Mouse (Mus musculus) limb, embryonic 11.5 days (tissue): Measurements from ENCODE around the gene Gm17387. TPM values are rescaled to one million over a fixed set of nuclear protein-coding genes. Genes with fewer than 3 reads are reported as not detected.

Source experiments
- ATAC-seq: fragments of 200-750 bp; cut with Nextera tagmentation; 2 replicates; pipeline ENCODE4 v1.8.0; 2017; ENCODE audit warnings: low read depth; ENCODE audit not compliant: insufficient number of reproducible peaks, low FRiP score, low TSS enrichment
- DNase-seq: peaks from one replicate; pipeline ENCODE4 v3.0.0-alpha.2; 2015; ENCODE audit warnings: low spot score
- H3K27ac ChIP-seq: fragments of 300-500 bp; sonication (generic); replicated peaks from 2 replicates; pipeline ENCODE4 v1.5.1; 2014; ENCODE audit warnings: low read depth, mild to moderate bottlenecking, low read length
- H3K27me3 ChIP-seq: fragments of 300-500 bp; sonication (generic); 2 replicates; pipeline ENCODE4 v1.6.1; 2014; ENCODE audit warnings: mild to moderate bottlenecking, low read length, mixed read lengths; ENCODE audit not compliant: control insufficient read depth, insufficient read depth
- H3K36me3 ChIP-seq: fragments of 300-500 bp; sonication (generic); 2 replicates; pipeline ENCODE4 v1.6.1; 2014; ENCODE audit warnings: mild to moderate bottlenecking, low read length, moderate library complexity, mixed read lengths; ENCODE audit not compliant: control insufficient read depth, insufficient read depth
- H3K4me1 ChIP-seq: fragments of 300-500 bp; sonication (generic); 2 replicates; pipeline ENCODE4 v1.6.1; 2014; ENCODE audit warnings: low read length, mixed read lengths; ENCODE audit not compliant: control insufficient read depth, insufficient read depth
- H3K4me2 ChIP-seq: fragments of 300-500 bp; sonication (generic); 2 replicates; pipeline ENCODE4 v1.6.1; 2014; ENCODE audit warnings: low read depth, mild to moderate bottlenecking, moderate library complexity; ENCODE audit not compliant: severe bottlenecking
- H3K4me3 ChIP-seq: fragments of 300-500 bp; sonication (generic); 2 replicates; pipeline ENCODE4 v1.5.1; 2014; ENCODE audit warnings: low read depth, low read length
- H3K9ac ChIP-seq: fragments of 300-500 bp; sonication (generic); 2 replicates; pipeline ENCODE4 v1.6.1; 2014; ENCODE audit warnings: mild to moderate bottlenecking, low read length
- H3K9me3 ChIP-seq: fragments of 300-500 bp; sonication (generic); 2 replicates; pipeline ENCODE4 v1.6.1; 2016; ENCODE audit warnings: low read length; ENCODE audit not compliant: control insufficient read depth
- WGBS: fragments of 180-500 bp; shearing (Covaris S2); extraction: QIAGEN DNeasy Blood & Tissue Kit; methylation state at CpG from one replicate; pipeline ENCODE4 v1.1.7; 2014; 5-methylcytosine and 5-hydroxymethylcytosine counted together
- polyA plus RNA-seq: library from polyadenylated mRNA; unstranded; fragments of >200 nt; fragmentation: Nextera tagmentation; extraction: Ambion mirVana; gene quantifications from 2 replicates; pipeline ENCODE4 v1.2.1, GENCODE M21; 2014

The Gm17387 gene
- polyA plus RNA-seq, 1 experiment from 2014 or later = not detected

- H3K36me3 ChIP-seq = no peaks in the 10 kb centered on the region
- H3K27ac ChIP-seq = 0 out of 2 replicates have a peak overlapping the region, but pooled peaks have one; percentile 21
- H3K4me2 ChIP-seq = peak overlapping the region; percentile 67
- no peaks in the 10 kb centered on the region for H3K4me1 ChIP-seq
- 13% methylated on average over 21 of the region's 21 CpGs for WGBS
- DNase-seq (peak; percentile 96), ATAC-seq (peak; percentile 82)
- no peaks in the 10 kb centered on the region for H3K9me3 ChIP-seq
- H3K4me3 ChIP-seq = peak overlapping the region; percentile 23
- peak overlapping the region; percentile 35; the same call in 1 of the 2 replicates for H3K9ac ChIP-seq
- H3K27me3 ChIP-seq = no peaks in the 10 kb centered on the region
Measured at GRCm38 (mm10) chr7:141048226-141049218, 19.6 kb downstream of the Gm17387 start.

- WGBS = 69% methylated on average over 2 of the region's 2 CpGs
- no peak overlapping the region for H3K27ac ChIP-seq
- no peak for DNase-seq
- ATAC-seq = no peak
- H3K27me3 ChIP-seq = no peaks in the 10 kb centered on the region
- H3K9me3 ChIP-seq = no peaks in the 10 kb centered on the region
- no peak overlapping the region for H3K4me3 ChIP-seq
- no peaks in the 10 kb centered on the region for H3K4me1 ChIP-seq
- H3K9ac ChIP-seq = no peak overlapping the region
- no peaks in the 10 kb centered on the region for H3K36me3 ChIP-seq
- no peak overlapping the region for H3K4me2 ChIP-seq
Measured at GRCm38 (mm10) chr7:141049326-141049725, 20.4 kb downstream of the Gm17387 start.

- 68% methylated on average over 17 of the region's 17 CpGs for WGBS
- no peaks in the 10 kb centered on the region for H3K9me3 ChIP-seq
- no peak overlapping the region for H3K4me3 ChIP-seq
- ATAC-seq (no peak), DNase-seq (no peak)
- no peaks in the 10 kb centered on the region for H3K36me3 ChIP-seq
- no peaks in the 10 kb centered on the region for H3K27me3 ChIP-seq
- H3K4me2 ChIP-seq = no peak overlapping the region
- H3K4me1 ChIP-seq = no peaks in the 10 kb centered on the region
- H3K9ac ChIP-seq = no peak overlapping the region
- H3K27ac ChIP-seq = no peak overlapping the region
Measured at GRCm38 (mm10) chr7:141051060-141051685, 22.2 kb downstream of the Gm17387 start.

GRCm38 (mm10) chr7:141052016-141052415, 23.1 kb downstream of the Gm17387 start:
- 88% methylated on average over 4 of the region's 4 CpGs for WGBS

GRCm38 (mm10) chr7:141052421-141052820, 23.5 kb downstream of the Gm17387 start:
- H3K4me3 ChIP-seq = no peak overlapping the region
- ATAC-seq = no peak
- H3K9ac ChIP-seq = no peak overlapping the region
- H3K9me3 ChIP-seq = no peaks in the 10 kb centered on the region
- no peaks in the 10 kb centered on the region for H3K4me1 ChIP-seq
- 83% methylated on average over 2 of the region's 2 CpGs for WGBS
- no peak overlapping the region for H3K27ac ChIP-seq
- no peak overlapping the region for H3K4me2 ChIP-seq
- DNase-seq = no peak
- no peaks in the 10 kb centered on the region for H3K27me3 ChIP-seq
- no peaks in the 10 kb centered on the region for H3K36me3 ChIP-seq

More at GRCm38 (mm10) chr7:141052016-141052415, 23.1 kb downstream of the Gm17387 start:
- no peak overlapping the region for H3K4me2 ChIP-seq
- no peak overlapping the region for H3K9ac ChIP-seq
- no peak overlapping the region for H3K4me3 ChIP-seq
- no peaks in the 10 kb centered on the region for H3K9me3 ChIP-seq
- ATAC-seq (no peak), DNase-seq (no peak)
- no peaks in the 10 kb centered on the region for H3K4me1 ChIP-seq
- no peaks in the 10 kb centered on the region for H3K27me3 ChIP-seq
- no peak overlapping the region for H3K27ac ChIP-seq
- H3K36me3 ChIP-seq = no peaks in the 10 kb centered on the region

- Histone ChIP-seq H3K4me2 (no peak overlapping the region), H3K9me3 (no peaks in the 10 kb centered on the region), H3K36me3 (no peaks in the 10 kb centered on the region), H3K9ac (no peak overlapping the region), H3K27me3 (no peaks in the 10 kb centered on the region), H3K4me3 (no peak overlapping the region), H3K4me1 (peaks cover 5% of the 10 kb centered on the region), H3K27ac (no peak overlapping the region)
- WGBS = 77% methylated on average over 4 of the region's 4 CpGs
- no peak for DNase-seq
- ATAC-seq = no peak
Measured at GRCm38 (mm10) chr7:141055785-141056184, 26.9 kb downstream of the Gm17387 start.

GRCm38 (mm10) chr7:141056976-141057375, 28.0 kb downstream of the Gm17387 start:
- Histone ChIP-seq H3K27me3 (no peaks in the 10 kb centered on the region), H3K36me3 (no peaks in the 10 kb centered on the region), H3K4me2 (no peak overlapping the region), H3K4me3 (no peak overlapping the region), H3K4me1 (peaks cover 9% of the 10 kb centered on the region), H3K9me3 (no peaks in the 10 kb centered on the region), H3K27ac (no peak overlapping the region), H3K9ac (no peak overlapping the region)
- WGBS = 91% methylated on average over 6 of the region's 6 CpGs
- ATAC-seq (no peak), DNase-seq (no peak)

- Histone ChIP-seq H3K4me2 (no peak overlapping the region), H3K4me1 (peaks cover 12% of the 10 kb centered on the region), H3K27me3 (no peaks in the 10 kb centered on the region), H3K36me3 (no peaks in the 10 kb centered on the region), H3K27ac (no peak overlapping the region), H3K9me3 (no peaks in the 10 kb centered on the region), H3K9ac (no peak overlapping the region), H3K4me3 (no peak overlapping the region)
- WGBS = 94% methylated on average over 1 of the region's 1 CpGs
- no peak for ATAC-seq
- no peak for DNase-seq
Measured at GRCm38 (mm10) chr7:141057541-141057940, 28.6 kb downstream of the Gm17387 start.
